Mouse (Mus musculus) neutrophil, adult 5-6 weeks (primary cell): Measurements from ENCODE around the gene Uckl1. TPM values are rescaled to one million over a fixed set of nuclear protein-coding genes. Genes with fewer than 3 reads are reported as not detected.

ENCODE experiments used
- ATAC-seq: fragments of 151-379, 151-347 bp; 2 replicates; pipeline ENCODE4 v1.8.0; 2017; ENCODE audit warnings: mild to moderate bottlenecking, moderate TSS enrichment; ENCODE audit not compliant: insufficient number of reproducible peaks, poor library complexity, low FRiP score, severe bottlenecking; ENCODE audit errors: extremely low read depth
- total RNA-seq: library from RNA; stranded (forward); fragments of 200-1000 nt; gene quantifications from 2 replicates; pipeline ENCODE4 v1.2.3, GENCODE M21; 2017

Gene Uckl1
- total RNA-seq, 1 experiment from 2014 or later: 143 TPM

DNA sequence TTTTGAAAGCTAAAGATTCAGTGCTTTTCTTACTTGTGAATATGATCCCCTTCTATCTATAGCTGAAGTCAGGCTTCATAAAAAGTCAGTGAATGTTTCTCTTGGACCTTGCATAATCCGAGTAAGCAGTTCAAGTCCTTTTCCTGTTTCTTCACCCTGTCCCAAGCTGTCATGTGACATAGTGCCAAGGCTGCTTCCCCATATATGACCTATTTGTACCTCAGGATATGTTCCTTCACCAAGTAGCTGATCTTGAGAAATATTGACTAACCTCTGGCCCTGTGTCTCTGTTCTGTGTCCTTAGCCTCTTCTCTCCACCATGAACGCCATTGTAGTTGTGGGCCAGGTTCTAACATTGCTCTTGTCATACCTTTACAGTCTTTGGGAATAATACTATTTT, 48.3 kb downstream of the Uckl1 start:
- ATAC-seq: peak; percentile 86

DNA sequence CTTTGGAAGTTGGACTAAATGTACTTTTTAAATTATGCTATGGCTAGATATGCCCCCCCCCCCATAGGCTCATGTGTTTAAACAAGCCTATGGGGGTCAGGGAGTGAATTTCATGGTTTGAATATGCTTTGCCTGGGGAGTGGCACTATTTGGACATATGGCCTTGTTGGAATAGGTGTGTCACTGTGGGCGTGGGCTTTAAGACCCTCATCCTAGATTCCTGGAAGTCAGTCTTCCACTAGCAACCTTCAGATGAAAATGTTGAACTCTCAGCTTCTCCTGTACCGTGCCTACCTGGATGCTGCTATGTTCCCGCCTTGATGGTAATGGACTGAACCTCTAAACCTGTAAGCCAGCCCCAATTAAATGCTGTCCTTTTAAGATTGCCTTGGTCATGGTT, 52.1 kb downstream of the Uckl1 start:
- no peak for ATAC-seq

DNA sequence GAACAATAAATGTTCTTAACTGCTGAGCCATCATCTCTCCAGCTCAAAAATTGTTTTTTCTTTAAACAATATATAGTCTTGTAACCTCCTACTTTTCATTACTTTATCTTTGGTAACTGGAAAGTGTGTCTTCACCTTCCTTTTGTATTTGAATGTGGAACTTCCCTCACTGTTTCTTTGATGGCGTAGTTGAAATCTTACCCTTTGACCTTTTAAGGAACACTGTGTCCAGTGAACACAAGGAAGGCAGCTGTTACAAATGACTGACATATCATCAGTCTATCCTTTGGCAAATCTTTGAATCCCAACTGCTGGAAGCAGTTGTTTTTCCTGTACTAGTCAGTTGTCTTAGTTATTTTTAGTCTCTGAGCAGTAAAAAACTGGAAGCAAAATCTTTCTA, 55.6 kb downstream of the Uckl1 start:
- ATAC-seq: no peak

DNA sequence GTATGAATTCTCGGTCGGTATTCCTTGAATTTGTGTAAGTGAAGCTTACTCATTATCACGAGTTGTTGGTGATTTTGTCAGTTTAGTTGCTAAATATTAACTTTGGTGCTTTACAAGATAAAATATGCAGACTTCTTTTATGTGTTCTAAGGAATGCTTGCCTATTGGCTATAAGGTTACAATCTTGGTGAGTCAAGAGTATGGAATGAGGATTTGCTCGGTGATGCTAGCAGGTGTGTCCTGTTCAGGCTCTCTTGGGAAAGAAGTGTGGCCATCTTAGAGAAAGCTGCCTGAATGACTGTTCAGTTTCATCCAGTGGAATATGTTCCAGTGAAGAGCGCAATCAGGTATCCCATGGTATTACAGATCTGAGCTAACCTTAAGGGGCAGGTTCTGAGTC, 59.2 kb downstream of the Uckl1 start:
- ATAC-seq: no peak

DNA sequence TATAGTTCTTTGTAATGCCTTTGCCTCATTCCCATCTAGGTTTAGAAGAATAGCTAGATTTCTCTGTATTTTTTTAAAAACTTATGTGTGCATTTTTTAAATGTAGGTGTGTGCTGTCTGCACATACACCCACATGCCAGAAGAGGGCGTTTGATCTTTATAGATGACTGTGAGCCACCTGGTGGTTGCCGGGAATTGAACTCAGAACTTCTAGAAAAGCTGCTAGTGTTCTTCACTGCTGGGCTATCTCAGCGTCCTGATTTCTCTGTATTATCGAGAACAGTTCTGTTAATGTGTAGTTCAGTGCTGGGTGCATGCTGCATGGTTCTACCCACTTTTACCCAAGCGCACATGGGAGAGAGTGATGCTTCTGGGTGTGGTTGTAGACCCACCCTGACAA, 61.9 kb downstream of the Uckl1 start:
- peak; percentile 27; the same call in 1 of the 2 replicates for ATAC-seq

DNA sequence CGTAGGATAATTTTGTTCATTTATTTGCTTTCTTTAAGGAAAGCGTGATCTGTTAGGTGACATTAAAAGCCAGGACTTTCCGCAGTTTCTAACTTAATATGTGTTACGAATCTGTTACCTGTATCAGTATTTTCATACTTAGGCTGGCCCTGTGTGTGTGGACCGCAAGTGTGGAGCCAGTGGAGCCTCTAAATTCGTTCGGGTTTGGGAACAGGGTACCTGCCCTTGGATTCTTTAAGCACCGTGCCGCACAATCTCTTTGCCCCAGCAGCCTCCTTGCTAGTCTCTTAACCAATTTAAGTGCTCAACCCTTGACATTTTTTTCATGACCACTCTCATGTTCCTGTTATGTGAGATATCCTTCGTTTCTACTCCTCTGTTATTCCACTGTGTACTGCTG, 63.2 kb downstream of the Uckl1 start:
- ATAC-seq: no peak

DNA sequence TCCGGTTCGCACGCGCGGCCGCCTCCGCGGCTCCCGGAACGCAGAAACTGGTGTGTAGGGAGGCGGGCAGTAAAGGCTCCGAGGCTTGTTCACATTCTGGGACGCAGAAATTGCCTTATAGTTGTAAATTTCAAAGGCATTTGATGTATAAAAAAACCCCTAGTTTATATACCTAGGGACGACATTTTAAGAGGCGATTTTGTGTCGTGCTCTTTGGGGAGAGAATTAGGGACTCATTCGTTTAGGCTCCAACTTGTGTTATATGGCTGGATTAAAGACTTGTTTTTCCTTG, 63.8 kb downstream of the Uckl1 start:
- no peak for ATAC-seq

DNA sequence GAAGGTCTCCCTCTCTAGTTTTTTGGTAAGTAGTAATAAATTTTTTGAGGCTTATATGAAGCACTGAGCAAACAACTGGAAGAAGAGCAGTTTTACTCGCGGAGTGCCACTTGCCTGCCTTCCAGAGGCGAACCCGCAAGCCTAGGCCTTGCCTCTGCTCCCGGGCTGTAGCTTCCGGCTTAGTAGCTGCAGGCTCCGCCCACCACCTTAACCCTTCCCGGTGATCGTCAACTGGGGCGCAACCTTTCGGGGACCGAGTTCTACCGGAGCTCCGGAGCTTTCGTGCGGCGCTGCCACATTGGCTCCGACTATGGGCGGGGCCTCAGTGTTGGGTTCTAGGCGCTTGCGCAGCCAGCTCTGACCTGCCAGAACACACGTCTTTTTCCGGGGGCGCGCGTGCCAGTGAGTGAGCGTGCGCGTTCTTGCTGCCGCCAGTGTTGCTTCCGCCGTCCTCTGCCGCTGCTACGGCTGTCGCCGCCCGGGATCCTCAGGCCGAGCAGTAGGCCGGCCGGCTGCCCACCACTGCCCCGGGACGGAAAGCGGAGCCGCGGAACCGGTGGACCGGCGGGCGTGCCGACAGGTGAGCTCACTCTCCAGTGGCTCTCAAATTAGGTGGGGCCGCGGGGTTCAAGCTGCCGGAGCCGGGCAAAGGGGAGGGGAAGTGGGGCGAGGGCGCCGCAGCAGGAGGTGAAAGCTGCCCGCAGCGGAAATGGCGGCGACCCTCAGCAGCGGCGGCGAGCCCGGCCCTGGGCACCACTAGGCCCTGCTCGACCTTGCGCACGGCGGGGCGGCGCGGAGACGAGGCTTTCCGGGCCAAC, 64.4 kb downstream of the Uckl1 start, which contains the start of gene Dnajc5:
Gene Dnajc5, plus strand, starts transcription at position 368 of the 818 bp plus-strand sequence.
- ATAC-seq: peak; percentile 94

DNA sequence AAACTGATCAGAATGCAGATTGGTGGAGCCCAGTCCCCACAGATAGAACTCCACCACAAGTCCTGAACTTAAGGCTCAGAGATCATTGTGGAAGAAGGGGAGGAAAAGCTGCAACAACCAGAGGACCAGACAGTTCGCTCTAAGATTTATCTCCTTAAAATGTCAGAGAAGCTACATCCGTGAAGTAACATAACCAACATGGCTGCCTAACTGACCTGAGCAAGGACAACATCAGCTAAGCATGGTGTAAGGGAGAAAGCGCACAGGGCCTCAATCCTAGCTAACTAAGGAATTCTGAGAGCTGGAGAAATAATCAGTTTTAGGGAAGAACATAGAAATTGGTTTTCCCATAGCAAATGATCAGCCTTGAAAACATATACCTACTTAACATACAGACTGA, 65.5 kb downstream of the Uckl1 start:
- no peak for ATAC-seq

Other genes with a start within 250 kb of the Uckl1 start
- 81.7 and 86.8 TPM in 2 replicates for gene Zgpat, start 220.0 kb downstream of the Uckl1 start, total RNA-seq
- gene Arfrp1, start 219.5 kb downstream of the Uckl1 start, total RNA-seq: 61.3 and 74.3 TPM in 2 replicates
- 54.9 and 70.6 TPM in 2 replicates for gene Lime1, start 204.8 kb downstream of the Uckl1 start, total RNA-seq
- 0.74 and 1.0 TPM in 2 replicates for gene Zbtb46, start 125.5 kb downstream of the Uckl1 start, total RNA-seq
- 0.35 TPM in 1 of 2 replicates, not detected in the other for gene Abhd16b, start 91.7 kb downstream of the Uckl1 start, total RNA-seq
- gene Tpd52l2, start 87.8 kb downstream of the Uckl1 start, total RNA-seq: 54.2 and 61.4 TPM in 2 replicates
- gene Dnajc5, start 64.4 kb downstream of the Uckl1 start, total RNA-seq: 81.3 and 85.7 TPM in 2 replicates
- gene Prpf6, start 7.0 kb upstream of the Uckl1 start, total RNA-seq: 103 and 106 TPM in 2 replicates
- gene Zfp512b, start 7.9 kb upstream of the Uckl1 start, total RNA-seq: 24.6 and 26.6 TPM in 2 replicates
- 6.9 and 9.7 TPM in 2 replicates for gene Samd10, start 14.3 kb upstream of the Uckl1 start, total RNA-seq
- not detected in 2 replicates for gene Gm29797, start 72.1 kb upstream of the Uckl1 start, total RNA-seq
- gene Sox18, start 86.7 kb upstream of the Uckl1 start, total RNA-seq: not detected in 2 replicates
- 18.4 and 24.7 TPM in 2 replicates for gene Tcea2, start 95.4 kb upstream of the Uckl1 start, total RNA-seq
- 175 and 197 TPM in 2 replicates for gene Rgs19, start 109.1 kb upstream of the Uckl1 start, total RNA-seq
- gene Lkaaear1, start 113.5 kb upstream of the Uckl1 start, total RNA-seq: not detected in 2 replicates
- 0.49 and 0.81 TPM in 2 replicates for gene Oprl1, start 130.1 kb upstream of the Uckl1 start, total RNA-seq
- 0.58 TPM in 1 of 2 replicates, not detected in the other for gene Myt1, start 178.4 kb upstream of the Uckl1 start, total RNA-seq